Mouse (Mus musculus): ENCODE data around the gene Emg1.

The Emg1 gene

GRCm38 (mm10) chr6:124711824-124712782, at the start of gene Emg1, which contains the start of gene Phb2:
Gene Emg1, minus strand, starts transcription at chr6:124712178.
Gene Phb2, plus strand, starts transcription at chr6:124712336.
- DNase-seq (ENCODE audit: low spot score) = peak; percentile 97

GRCm38 (mm10) chr6:124759259-124759658, 47.3 kb upstream of the Emg1 start:
- peak; percentile 84 for DNase-seq (ENCODE audit: low spot score)

- DNase-seq (ENCODE audit: low spot score) = no peak
Observed at GRCm38 (mm10) chr6:124758849-124759232, 46.9 kb upstream of the Emg1 start.

- DNase-seq (ENCODE audit: low spot score) = no peak
Observed at GRCm38 (mm10) chr6:124757909-124758848, 46.2 kb upstream of the Emg1 start.

- no peak for DNase-seq (ENCODE audit: low spot score)
Observed at GRCm38 (mm10) chr6:124757351-124757880, 45.4 kb upstream of the Emg1 start.

- DNase-seq (ENCODE audit: low spot score) = peak; percentile 83
Observed at GRCm38 (mm10) chr6:124756652-124757350, 44.8 kb upstream of the Emg1 start.

- peak; percentile 72 for DNase-seq (ENCODE audit: low spot score)
Observed at GRCm38 (mm10) chr6:124755831-124756595, 44.0 kb upstream of the Emg1 start, which contains the start of the genes Gm45234 and Atn1. Gene Gm45234, minus strand, starts transcription at chr6:124756021. Gene Atn1, minus strand, starts transcription at chr6:124756524.

- no peak for DNase-seq (ENCODE audit: low spot score)
Observed at GRCm38 (mm10) chr6:124755306-124755705, 43.3 kb upstream of the Emg1 start.

- no peak for DNase-seq (ENCODE audit: low spot score)
Observed at GRCm38 (mm10) chr6:124753861-124754260, 41.9 kb upstream of the Emg1 start.

GRCm38 (mm10) chr6:124750405-124750804, 38.4 kb upstream of the Emg1 start:
- no peak for DNase-seq (ENCODE audit: low spot score)

GRCm38 (mm10) chr6:124746654-124747632, 35.0 kb upstream of the Emg1 start:
- DNase-seq (ENCODE audit: low spot score) = no peak

GRCm38 (mm10) chr6:124746296-124746605, 34.3 kb upstream of the Emg1 start:
- no peak for DNase-seq (ENCODE audit: low spot score)

- peak; percentile 94 for DNase-seq (ENCODE audit: low spot score)
Observed at GRCm38 (mm10) chr6:124745490-124746295, 33.7 kb upstream of the Emg1 start.

GRCm38 (mm10) chr6:124744755-124745321, 32.9 kb upstream of the Emg1 start:
- DNase-seq (ENCODE audit: low spot score) = peak; percentile 33

- DNase-seq (ENCODE audit: low spot score) = no peak
Observed at GRCm38 (mm10) chr6:124743647-124744046, 31.7 kb upstream of the Emg1 start.

- DNase-seq (ENCODE audit: low spot score) = peak; percentile 35
Observed at GRCm38 (mm10) chr6:124742839-124743514, 31.0 kb upstream of the Emg1 start.

- DNase-seq (ENCODE audit: low spot score) = no peak
Observed at GRCm38 (mm10) chr6:124741842-124742241, 29.9 kb upstream of the Emg1 start.

Data from testis, postnatal 14 days (tissue).